Mouse (Mus musculus) cerebellum, adult 2 months (tissue): ENCODE results near the gene Iqsec1.

Experiments used
- CTCF ChIP-seq: fragments of 200-500 bp; IDR thresholded peaks from 2 replicates; pipeline ENCODE4 v1.5.1; 2011; ENCODE audit warnings: low read depth, mild to moderate bottlenecking, control low read depth, low read length, moderate library complexity, borderline replicate concordance; ENCODE audit not compliant: insufficient read depth
- POLR2A ChIP-seq: fragments of 200-500 bp; IDR thresholded peaks from 2 replicates; pipeline ENCODE4 v1.6.1; 2011; ENCODE audit warnings: low read length, control low read depth, borderline replicate concordance; ENCODE audit not compliant: insufficient read depth

DNA sequence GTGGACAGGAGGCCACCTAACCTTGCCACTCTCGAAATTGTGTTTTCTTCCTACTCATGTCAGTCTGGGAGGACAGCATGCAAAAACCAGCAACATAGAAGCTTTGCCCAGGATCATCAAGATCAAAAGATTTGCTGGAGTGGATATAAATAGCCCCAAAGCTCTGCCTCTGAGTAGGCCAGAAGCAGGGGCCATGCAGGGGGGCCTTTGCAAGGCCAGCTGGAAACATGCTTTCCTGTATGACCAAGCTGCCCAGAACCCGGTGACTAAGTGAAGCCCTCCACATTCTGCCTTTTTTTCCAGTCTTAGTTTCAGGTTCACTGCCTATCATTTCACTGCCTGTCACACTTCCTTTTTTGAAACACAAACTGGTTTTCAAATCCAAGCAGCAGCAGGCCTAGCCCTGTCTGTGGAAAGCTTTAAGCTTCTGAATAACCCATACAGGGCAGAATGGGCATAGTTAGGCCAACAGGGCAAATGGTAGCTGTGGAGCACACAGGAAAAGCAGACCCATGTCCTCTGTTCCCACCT is 19.1 kb downstream of the Iqsec1 start:
- TF ChIP-seq CTCF (no peak), POLR2A (no peak)
